Mouse (Mus musculus) cerebellum, adult 2 months (tissue): Measurements from ENCODE around the gene Nrxn1. TPM values are rescaled to one million over a fixed set of nuclear protein-coding genes. Genes with fewer than 3 reads are reported as not detected.
A peak's percentile ranks its signal among the peaks of the same experiment; 100 is the strongest.

Experiments
- DNase-seq, 2 experiments: peaks; one replicate each; pipeline ENCODE4 v3.0.0; 2021
- H3K27ac ChIP-seq: fragments of 200-500 bp; 2 replicates; pipeline ENCODE4 v1.5.1; 2012; ENCODE audit warnings: low read length, control low read depth, inconsistent platforms; ENCODE audit not compliant: insufficient read depth
- H3K27me3 ChIP-seq: fragments of 200-500 bp; 2 replicates; pipeline ENCODE4 v1.6.1; 2012; ENCODE audit warnings: inconsistent platforms, mild to moderate bottlenecking, low read length, moderate library complexity; ENCODE audit not compliant: control insufficient read depth, insufficient read depth
- H3K4me1 ChIP-seq: fragments of 200-500 bp; 2 replicates; pipeline ENCODE4 v1.6.1; 2011; ENCODE audit warnings: low read length; ENCODE audit not compliant: control insufficient read depth, insufficient read depth
- H3K4me3 ChIP-seq: fragments of 200-500 bp; replicated peaks from 2 replicates; pipeline ENCODE3; 2011; ENCODE audit warnings: mild to moderate bottlenecking, low read depth, low read length, control low read depth; ENCODE audit not compliant: insufficient read depth
- CTCF ChIP-seq: fragments of 200-500 bp; IDR thresholded peaks from 2 replicates; pipeline ENCODE4 v1.5.1; 2011; ENCODE audit warnings: low read depth, mild to moderate bottlenecking, control low read depth, low read length, moderate library complexity, borderline replicate concordance; ENCODE audit not compliant: insufficient read depth
- POLR2A ChIP-seq: fragments of 200-500 bp; IDR thresholded peaks from 2 replicates; pipeline ENCODE4 v1.6.1; 2011; ENCODE audit warnings: low read length, control low read depth, borderline replicate concordance; ENCODE audit not compliant: insufficient read depth
- WGBS: fragments of 180-500 bp; shearing (Covaris S2); methylation state at CpG from one replicate; pipeline ENCODE4 v1.1.7; 2018; 5-methylcytosine and 5-hydroxymethylcytosine counted together
- polyA plus RNA-seq: library from polyadenylated mRNA; depleted of rRNA; stranded (reverse); fragments of >200 nt; gene quantifications from 2 replicates; pipeline ENCODE4 v1.2.3, GENCODE M21; 2012

Gene Nrxn1
- polyA plus RNA-seq, 1 experiment = 143 TPM

- no peak overlapping the region for H3K27ac ChIP-seq
- WGBS = 86% methylated on average over 2 of the region's 2 CpGs
- H3K4me1 ChIP-seq = no peaks in the 10 kb centered on the region
- no peak for DNase-seq
- H3K4me3 ChIP-seq = no peak overlapping the region
- TF ChIP-seq CTCF (no peak), POLR2A (no peak)
- H3K27me3 ChIP-seq = no peaks in the 10 kb centered on the region
Measured at GRCm38 (mm10) chr17:90202785-90203184, 890.1 kb downstream of the Nrxn1 start.

DNA sequence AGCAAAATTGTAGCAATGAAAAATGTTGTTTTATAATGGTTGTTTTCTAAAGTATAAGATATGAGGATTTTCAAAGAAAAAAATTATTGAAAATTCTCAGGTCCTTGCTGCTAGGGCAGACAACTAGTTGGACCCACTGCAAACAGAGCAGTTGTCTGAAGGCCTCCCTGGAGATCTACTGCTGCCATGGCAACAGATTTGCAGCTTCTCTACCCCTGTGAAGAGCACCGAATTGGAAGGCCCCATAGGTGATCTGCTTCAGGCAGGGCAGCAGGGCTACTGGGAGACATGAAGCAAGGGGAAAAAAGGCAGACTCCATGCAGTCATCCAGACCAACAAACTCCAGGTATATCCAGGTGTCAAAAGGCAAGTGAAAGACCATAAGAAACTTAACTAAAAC lies 896.1 kb downstream of the Nrxn1 start:
- 4% methylated on average over 1 of the region's 1 CpGs for WGBS
- Histone ChIP-seq H3K4me3 (no peak overlapping the region), H3K27ac (no peak overlapping the region), H3K4me1 (peaks cover 5% of the 10 kb centered on the region), H3K27me3 (no peaks in the 10 kb centered on the region)
- no peak for TF ChIP-seq POLR2A
- peak in 1 of 2 experiments; percentile 36 for DNase-seq

- Histone ChIP-seq H3K27me3 (no peaks in the 10 kb centered on the region), H3K4me3 (no peak overlapping the region), H3K4me1 (no peaks in the 10 kb centered on the region), H3K27ac (no peak overlapping the region)
- WGBS = 63% methylated on average over 4 of the region's 4 CpGs
- TF ChIP-seq POLR2A (no peak), CTCF (peak; percentile 21; the same call in 1 of the 2 replicates)
- peak; percentile 25 to 49 for DNase-seq
Measured at GRCm38 (mm10) chr17:90141602-90142001, 951.3 kb downstream of the Nrxn1 start.

- TF ChIP-seq CTCF (no peak), POLR2A (no peak)
- WGBS = 30% methylated on average over 12 of the region's 12 CpGs
- Histone ChIP-seq H3K4me3 (no peak overlapping the region), H3K27me3 (no peaks in the 10 kb centered on the region), H3K27ac (no peak overlapping the region), H3K4me1 (peaks cover 6% of the 10 kb centered on the region; the same call in 1 of the 2 replicates)
- DNase-seq = peak; percentile 63 to 74
Measured at GRCm38 (mm10) chr17:90130836-90131235, 962.0 kb downstream of the Nrxn1 start.

GRCm38 (mm10) chr17:90129183-90129582 lies 963.7 kb downstream of the Nrxn1 start:
- H3K4me1 ChIP-seq = peaks cover 6% of the 10 kb centered on the region; the same call in 1 of the 2 replicates
- no peaks in the 10 kb centered on the region for H3K27me3 ChIP-seq
- TF ChIP-seq CTCF (no peak), POLR2A (no peak)
- no peak for DNase-seq
- H3K27ac ChIP-seq = no peak overlapping the region
- H3K4me3 ChIP-seq = no peak overlapping the region
- 87% methylated on average over 2 of the region's 2 CpGs for WGBS

GRCm38 (mm10) chr17:90127561-90127960 lies 965.3 kb downstream of the Nrxn1 start:
- Histone ChIP-seq H3K4me1 (peaks cover 6% of the 10 kb centered on the region; the same call in 1 of the 2 replicates), H3K27ac (no peak overlapping the region), H3K4me3 (no peak overlapping the region), H3K27me3 (no peaks in the 10 kb centered on the region)
- no peak for DNase-seq
- TF ChIP-seq POLR2A = no peak
- TF ChIP-seq CTCF = no peak
- WGBS = 76% methylated on average over 1 of the region's 1 CpGs

DNA sequence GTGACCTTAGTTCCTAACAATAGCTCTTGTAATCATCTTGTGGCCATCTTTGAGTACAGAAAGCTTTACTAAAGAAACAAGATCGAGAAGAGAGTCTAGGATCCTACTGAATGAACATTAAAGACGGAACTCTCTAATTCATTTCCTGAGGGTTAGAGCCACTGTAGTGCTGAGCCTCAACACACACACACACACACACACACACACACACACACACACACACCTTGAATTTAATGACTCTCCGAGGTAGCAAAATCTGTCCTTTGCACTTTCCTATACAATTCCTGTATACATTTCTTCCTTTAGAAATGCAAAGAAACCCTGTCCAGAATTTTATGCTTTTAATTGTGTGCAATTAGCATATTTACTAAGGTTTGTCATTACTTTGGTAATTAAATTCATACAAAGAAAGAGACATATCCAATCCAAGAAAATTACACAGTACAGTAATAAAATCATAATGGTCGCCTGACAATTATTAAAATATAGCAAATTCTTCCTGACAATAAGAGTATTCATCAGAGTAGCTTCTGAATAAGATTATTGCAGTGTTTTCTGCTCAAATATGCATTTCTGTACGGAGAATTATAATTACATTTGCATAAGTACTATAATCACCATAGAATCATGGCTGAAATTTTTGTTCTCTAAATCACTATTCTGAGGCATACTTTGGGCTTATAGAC lies 969.9 kb downstream of the Nrxn1 start:
- TF ChIP-seq POLR2A (no peak), CTCF (no peak)
- H3K4me1 ChIP-seq = no peaks in the 10 kb centered on the region
- H3K27me3 ChIP-seq = no peaks in the 10 kb centered on the region
- no peak overlapping the region for H3K4me3 ChIP-seq
- H3K27ac ChIP-seq = no peak overlapping the region
- WGBS = 90% methylated on average over 5 of the region's 5 CpGs
- no peak for DNase-seq

DNA sequence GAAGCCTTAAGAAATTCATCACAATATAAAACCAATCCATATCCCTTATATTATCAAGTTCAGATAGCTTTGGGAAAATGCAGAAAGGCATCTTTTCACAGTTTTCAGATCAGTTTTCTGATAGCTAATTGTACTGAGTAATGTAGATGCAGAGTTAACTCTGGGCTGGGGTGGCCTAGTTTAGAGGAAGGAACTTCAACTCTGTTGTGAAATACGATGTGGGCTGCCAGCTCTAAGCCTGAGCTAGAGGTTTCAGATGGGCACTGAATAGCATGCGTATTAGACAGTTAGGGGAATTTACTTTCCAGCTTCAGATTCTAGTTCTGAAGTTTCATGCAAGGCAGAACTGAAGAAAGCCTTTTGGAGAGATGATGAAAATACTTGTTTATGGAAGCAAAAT lies 976.6 kb downstream of the Nrxn1 start:
- H3K27me3 ChIP-seq = no peaks in the 10 kb centered on the region
- DNase-seq = no peak
- 75% methylated on average over 2 of the region's 2 CpGs for WGBS
- no peak overlapping the region for H3K27ac ChIP-seq
- TF ChIP-seq POLR2A (no peak), CTCF (no peak)
- peaks cover 2% of the 10 kb centered on the region; the same call in 1 of the 2 replicates for H3K4me1 ChIP-seq
- H3K4me3 ChIP-seq = no peak overlapping the region
